Mouse (Mus musculus) yolk sac, embryonic 10.5 days (tissue): Measurements from ENCODE around the gene Wnt5b.

Experiments
- DNase-seq: peaks from one replicate; pipeline ENCODE4 v3.0.0-alpha.2; 2017; ENCODE audit warnings: low spot score

Wnt5b gene

GRCm38 (mm10) chr6:119416643-119417042, 127.5 kb downstream of the Wnt5b start:
- DNase-seq, result no peak

DNA sequence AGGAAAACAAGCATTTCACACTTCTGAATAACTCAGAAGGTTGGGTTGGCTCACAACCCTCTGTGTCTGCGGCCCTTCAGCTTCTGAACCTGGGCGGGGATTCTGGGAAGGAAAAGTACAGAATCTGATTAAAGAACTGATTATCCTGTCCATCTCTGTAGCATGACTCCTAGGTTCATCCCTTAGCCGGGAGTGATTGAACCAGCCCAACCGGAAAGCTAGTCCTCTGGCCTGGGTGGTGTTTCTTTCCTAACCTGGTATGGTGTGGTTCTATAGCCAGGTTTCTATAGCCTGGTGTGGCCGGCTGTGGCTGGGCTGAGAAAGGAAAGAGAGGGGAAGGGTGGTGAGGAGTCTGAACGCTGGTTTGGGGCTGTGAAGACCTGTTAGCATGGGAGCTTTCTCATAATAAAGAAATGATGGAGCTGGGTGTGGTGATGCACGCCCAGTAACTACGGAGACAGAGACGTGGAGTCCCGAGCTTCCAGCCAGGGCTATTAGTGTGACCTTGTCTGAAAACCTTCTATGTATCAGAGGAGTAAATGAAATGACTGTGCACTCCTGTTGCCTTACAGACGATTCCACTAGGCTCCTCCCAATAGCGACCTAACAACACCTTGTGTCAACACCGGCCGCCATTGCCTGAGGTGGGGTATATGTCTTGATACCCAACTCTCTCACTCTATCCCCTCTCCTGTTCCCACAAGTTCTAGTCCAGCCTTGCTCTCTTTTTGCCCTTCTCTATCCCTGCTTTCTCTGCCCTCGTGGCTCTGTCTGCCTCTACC, 129.7 kb downstream of the Wnt5b start:
- no peak for DNase-seq

- no peak for DNase-seq
Observed at GRCm38 (mm10) chr6:119412588-119412987, 131.6 kb downstream of the Wnt5b start.

GRCm38 (mm10) chr6:119411511-119411910, 132.6 kb downstream of the Wnt5b start:
- DNase-seq, result no peak

DNA sequence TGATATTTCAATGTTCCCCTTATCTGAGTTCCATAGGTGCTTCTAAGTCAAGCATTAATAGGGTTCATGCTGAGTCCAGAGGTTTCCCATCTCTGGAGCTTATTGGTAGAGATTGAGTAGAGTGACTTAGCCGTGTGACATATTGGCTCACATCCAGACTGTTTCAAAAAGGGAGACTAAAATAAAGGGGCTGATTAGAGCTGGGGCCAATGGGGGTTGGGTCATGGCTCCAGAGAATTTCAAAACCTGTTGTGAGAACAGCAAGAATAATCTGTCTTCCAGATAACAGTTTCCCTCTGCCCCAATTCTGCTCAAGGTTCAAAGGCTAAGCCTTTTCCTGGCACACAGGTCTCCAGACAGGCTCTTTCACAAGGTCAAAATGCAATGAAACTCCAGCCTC, 134.4 kb downstream of the Wnt5b start:
- DNase-seq, result peak; percentile 70

- no peak for DNase-seq
Observed at GRCm38 (mm10) chr6:119408582-119408981, 135.6 kb downstream of the Wnt5b start.

DNA sequence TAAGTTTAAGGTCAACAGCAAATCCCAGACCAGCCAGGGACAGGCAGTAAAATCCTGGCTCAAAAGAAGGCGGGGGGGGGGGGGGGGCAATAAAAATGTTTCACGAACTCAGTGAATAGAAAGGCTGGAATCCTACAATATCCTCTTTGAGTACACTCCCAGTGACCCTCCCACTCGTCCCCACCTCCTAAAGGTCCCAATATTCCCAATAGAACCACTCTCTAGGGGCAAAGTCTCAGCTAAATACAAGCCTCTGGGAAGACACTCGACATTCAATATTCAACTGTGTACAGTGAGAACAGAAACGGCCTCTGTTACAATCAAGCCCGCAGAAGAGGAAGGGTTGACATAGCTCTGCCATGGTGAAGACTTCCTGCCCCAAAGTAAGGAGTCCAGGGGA, 136.3 kb downstream of the Wnt5b start:
- no peak for DNase-seq

GRCm38 (mm10) chr6:119406528-119406927, 137.6 kb downstream of the Wnt5b start:
- no peak for DNase-seq

GRCm38 (mm10) chr6:119405310-119405709, 138.8 kb downstream of the Wnt5b start:
- DNase-seq, result no peak

GRCm38 (mm10) chr6:119404854-119405253, 139.3 kb downstream of the Wnt5b start:
- DNase-seq, result no peak

DNA sequence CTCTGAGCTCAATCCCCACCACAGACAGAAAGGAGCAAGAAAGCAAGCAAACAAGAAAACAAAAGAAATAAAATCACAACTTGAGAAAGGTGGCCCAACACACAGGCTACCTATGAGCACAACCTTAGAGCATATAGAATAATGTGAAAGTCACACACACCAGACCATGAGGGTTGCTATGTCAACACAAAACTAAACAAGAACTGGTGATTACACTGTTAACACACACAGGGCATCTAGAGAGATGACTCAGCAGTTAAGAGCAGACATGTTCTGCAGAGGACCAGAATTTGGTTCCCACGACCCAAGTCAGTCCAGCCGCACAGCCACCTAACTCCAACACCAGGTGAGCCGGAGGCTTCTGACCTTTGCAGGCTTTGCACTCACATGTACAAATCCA, 141.2 kb downstream of the Wnt5b start:
- no peak for DNase-seq

- no peak for DNase-seq
Observed at GRCm38 (mm10) chr6:119401545-119402304, 142.4 kb downstream of the Wnt5b start.

DNA sequence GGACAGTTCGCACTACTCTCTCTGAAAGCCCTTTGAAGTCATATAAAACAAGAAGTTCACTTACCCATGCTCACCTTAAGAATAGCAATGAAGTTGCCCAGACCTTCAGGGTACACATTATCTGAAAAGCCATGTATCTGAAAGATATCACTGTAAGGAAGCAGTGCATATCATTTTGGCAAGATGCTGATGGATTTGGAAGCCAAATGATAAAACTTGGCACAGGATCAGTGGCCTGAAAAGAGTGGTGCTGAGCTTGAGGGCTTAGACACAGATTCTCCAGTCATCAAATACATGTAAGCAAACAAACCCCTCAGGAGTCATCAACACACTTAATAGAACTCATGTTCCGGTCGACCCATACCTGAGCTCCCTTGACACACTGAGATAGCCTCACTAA, 143.5 kb downstream of the Wnt5b start:
- no peak for DNase-seq

- DNase-seq, result no peak
Observed at GRCm38 (mm10) chr6:119399371-119399770, 144.8 kb downstream of the Wnt5b start.

- DNase-seq, result no peak
Observed at GRCm38 (mm10) chr6:119396309-119396634, 147.9 kb downstream of the Wnt5b start.

DNA sequence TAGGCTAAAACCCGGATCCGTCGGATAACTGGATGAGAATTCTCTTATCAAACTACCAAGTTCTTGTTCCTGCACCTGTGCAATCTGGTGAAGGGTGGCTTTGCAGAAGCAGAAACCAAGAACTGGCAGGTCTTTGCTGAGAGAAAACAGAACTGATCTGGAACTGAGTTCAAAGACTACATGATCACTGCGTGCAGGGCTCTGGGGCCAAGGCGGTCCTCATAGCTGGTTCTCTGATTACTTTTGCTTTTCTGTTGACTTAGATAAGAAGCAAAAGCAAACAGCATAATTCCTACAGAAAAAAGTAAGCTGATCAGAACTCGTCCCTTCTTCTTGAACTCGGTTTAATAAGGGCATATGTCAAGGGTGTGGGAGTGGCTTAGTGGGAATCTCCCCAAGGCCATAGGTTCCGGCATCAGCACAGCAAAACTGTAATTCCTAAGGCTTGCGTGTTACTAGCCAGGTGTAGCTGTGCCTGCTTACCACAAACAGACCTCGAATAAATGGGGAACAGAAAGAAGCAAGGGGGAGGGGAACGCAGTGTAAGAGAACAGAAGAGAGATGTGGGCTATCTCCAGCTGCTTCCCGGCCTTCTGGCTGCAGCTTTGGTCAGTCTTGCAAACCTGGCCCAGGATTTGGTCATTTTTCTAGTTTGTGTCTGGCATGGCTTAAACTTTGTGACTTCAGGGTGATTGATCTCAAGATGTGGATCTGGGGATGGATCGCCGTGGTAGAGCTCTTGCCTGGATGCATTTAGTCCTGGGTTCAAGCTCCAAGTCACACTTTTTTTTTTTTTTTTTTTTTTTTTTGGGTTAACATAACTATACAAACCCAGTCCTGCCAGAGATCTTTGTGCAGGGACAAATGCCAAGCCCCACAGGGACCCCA, 148.5 kb downstream of the Wnt5b start:
- no peak for DNase-seq

GRCm38 (mm10) chr6:119392836-119393235, 151.3 kb downstream of the Wnt5b start:
- no peak for DNase-seq

DNA sequence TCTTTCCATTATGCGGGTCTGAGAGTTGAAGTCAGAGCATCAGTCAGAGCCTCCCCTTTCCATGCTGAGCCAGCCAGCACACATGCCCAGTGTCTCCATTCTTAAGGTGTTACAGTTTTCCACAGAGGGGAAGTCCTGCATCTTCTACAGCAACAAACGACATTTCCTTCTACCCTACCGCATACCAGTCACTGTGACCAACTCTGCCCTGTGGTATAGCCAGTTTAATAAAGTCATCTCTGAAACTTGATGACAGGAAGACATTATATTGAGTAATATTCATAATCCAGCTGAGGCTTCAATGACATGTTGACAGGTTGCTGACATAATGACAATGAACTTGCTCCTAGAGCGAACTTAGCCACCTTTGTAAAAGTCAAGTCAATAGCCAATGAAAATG, 153.4 kb downstream of the Wnt5b start:
- no peak for DNase-seq

DNA sequence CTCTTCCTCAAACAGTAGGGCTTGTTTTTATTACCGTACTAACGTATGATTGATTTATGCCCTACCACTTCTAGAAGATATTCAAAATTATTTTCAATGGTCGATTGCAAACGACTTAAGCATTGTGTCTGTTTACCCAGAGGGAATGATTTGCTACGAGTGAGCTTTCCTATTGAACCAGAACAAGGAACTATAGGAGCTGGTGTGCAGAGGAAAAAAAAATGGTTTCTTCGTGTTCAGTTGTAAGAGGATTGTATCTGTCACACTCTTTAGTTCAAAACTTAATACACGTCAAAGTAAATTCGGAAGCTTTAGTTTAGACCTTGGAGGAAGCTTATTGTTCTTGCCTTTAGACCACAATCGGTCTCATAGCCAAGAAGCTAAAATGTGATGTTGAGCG, 155.1 kb downstream of the Wnt5b start:
- no peak for DNase-seq

DNA sequence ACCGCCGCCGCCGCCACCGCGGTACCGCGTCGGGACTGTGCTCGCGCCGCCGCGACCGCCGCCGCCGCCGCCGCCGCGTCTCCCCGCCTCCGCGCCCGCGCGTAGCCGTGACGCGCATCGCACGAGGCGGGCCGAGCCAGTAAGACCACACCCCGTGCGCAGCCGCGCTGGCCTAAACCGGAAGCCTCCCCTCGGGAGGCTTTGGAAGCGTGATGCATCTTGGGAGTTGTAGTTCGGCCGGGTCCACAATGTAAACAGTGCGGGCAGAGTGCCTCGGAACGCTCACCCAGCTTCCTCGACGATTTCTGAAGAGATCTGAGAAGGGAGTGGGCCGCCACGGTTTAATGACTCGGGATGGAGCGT, 155.5 kb downstream of the Wnt5b start:
- peak; percentile 95 for DNase-seq

- peak; percentile 84 for DNase-seq
Observed at GRCm38 (mm10) chr6:119387801-119388649, 156.1 kb downstream of the Wnt5b start.

GRCm38 (mm10) chr6:119386821-119387220, 157.3 kb downstream of the Wnt5b start:
- DNase-seq, result no peak
